Mouse (Mus musculus) intestine, postnatal 0 days (tissue): Measurements from ENCODE around the gene Nelfb. TPM values are rescaled to one million over a fixed set of nuclear protein-coding genes. Genes with fewer than 3 reads are reported as not detected.

Experiments used
- ATAC-seq: fragments of 200-750 bp; cut with Nextera tagmentation; 2 replicates; pipeline ENCODE4 v1.8.0; 2017; ENCODE audit warnings: mild to moderate bottlenecking, moderate TSS enrichment, moderate library complexity
- H3K27ac ChIP-seq: fragments of 300-500 bp; sonication (generic); 2 replicates; pipeline ENCODE4 v1.5.1; 2014; ENCODE audit warnings: mild to moderate bottlenecking, low read depth, low read length, moderate library complexity
- H3K27me3 ChIP-seq: fragments of 300-500 bp; sonication (generic); replicated peaks from 2 replicates; pipeline ENCODE4 v1.6.1; 2014; ENCODE audit warnings: low read length, mixed read lengths; ENCODE audit not compliant: control insufficient read depth, insufficient read depth
- H3K36me3 ChIP-seq: fragments of 300-500 bp; sonication (generic); 2 replicates; pipeline ENCODE4 v1.6.1; 2014; ENCODE audit warnings: mild to moderate bottlenecking, moderate library complexity; ENCODE audit not compliant: control insufficient read depth, insufficient read depth
- H3K4me1 ChIP-seq: fragments of 300-500 bp; sonication (generic); replicated peaks from 2 replicates; pipeline ENCODE4 v1.6.1; 2014; ENCODE audit warnings: antibody characterized with exemption, low read length, mixed read lengths; ENCODE audit not compliant: control insufficient read depth, insufficient read depth
- H3K4me2 ChIP-seq: fragments of 300-500 bp; sonication (generic); replicated peaks from 2 replicates; pipeline ENCODE4 v1.6.1; 2014; ENCODE audit warnings: low read depth, mild to moderate bottlenecking, moderate library complexity
- H3K4me3 ChIP-seq: fragments of 300-500 bp; sonication (generic); 2 replicates; pipeline ENCODE4 v1.5.1; 2014; ENCODE audit warnings: low read depth, low read length
- H3K9ac ChIP-seq: fragments of 300-500 bp; sonication (generic); 2 replicates; pipeline ENCODE4 v1.6.1; 2014; ENCODE audit warnings: mild to moderate bottlenecking, low read depth, low read length
- H3K9me3 ChIP-seq: fragments of 300-500 bp; sonication (generic); 2 replicates; pipeline ENCODE4 v1.6.1; 2016; ENCODE audit warnings: mixed run types; ENCODE audit not compliant: control insufficient read depth
- CTCF ChIP-seq: sonication (generic); IDR thresholded peaks from 2 replicates; pipeline ENCODE4 v1.5.1; 2016; ENCODE audit warnings: low read depth, mild to moderate bottlenecking, control low read depth, antibody characterized with exemption, moderate library complexity
- WGBS: fragments of 180-500 bp; shearing (Covaris S2); extraction: QIAGEN DNeasy Blood & Tissue Kit; methylation state at CpG from one replicate; pipeline ENCODE4 v1.1.7; 2014; 5-methylcytosine and 5-hydroxymethylcytosine counted together
- polyA plus RNA-seq: library from polyadenylated mRNA; unstranded; fragments of >200 nt; fragmentation: Nextera tagmentation; extraction: Ambion mirVana; gene quantifications from 2 replicates; pipeline ENCODE4 v1.2.1, GENCODE M21; 2015

Gene Nelfb
- polyA plus RNA-seq, 1 experiment from 2014 or later = 41.4 TPM

- H3K4me2 ChIP-seq = no peak overlapping the region
- H3K4me1 ChIP-seq = no peaks in the 10 kb centered on the region
- H3K36me3 ChIP-seq = peaks cover 12% of the 10 kb centered on the region; the same call in 1 of the 2 replicates
- H3K9me3 ChIP-seq = no peaks in the 10 kb centered on the region
- H3K4me3 ChIP-seq = no peak overlapping the region
- 55% methylated on average over 2 of the region's 2 CpGs for WGBS
- H3K27me3 ChIP-seq = no peaks in the 10 kb centered on the region
- H3K27ac ChIP-seq = no peak overlapping the region
- TF ChIP-seq CTCF = no peak
- H3K9ac ChIP-seq = no peak overlapping the region
- no peak for ATAC-seq
Observed at GRCm38 (mm10) chr2:25217666-25218065, 6.4 kb upstream of the Nelfb start.

GRCm38 (mm10) chr2:25214444-25214843 lies 3.2 kb upstream of the Nelfb start, which contains the start of gene Stpg3:
Gene Stpg3 (minus strand): TSS chr2:25214637.
- TF ChIP-seq CTCF = no peak
- Histone ChIP-seq H3K4me2 (no peak within 1 kb of the TSS), H3K27me3 (no peaks in the 10 kb centered on the region), H3K27ac (no peak within 1 kb of the TSS), H3K9ac (no peak within 1 kb of the TSS), H3K4me3 (no peak within 1 kb of the TSS), H3K9me3 (no peaks in the 10 kb centered on the region), H3K36me3 (no peaks in the 10 kb centered on the region), H3K4me1 (0 out of 2 replicates have a peak, but pooled peaks cover 7% of the 10 kb centered on the region)
- ATAC-seq = no peak
- WGBS = 28% methylated on average over 3 of the region's 3 CpGs

- WGBS = 69% methylated on average over 23 of the region's 23 CpGs
- no peak overlapping the region for H3K4me3 ChIP-seq
- H3K27me3 ChIP-seq = no peaks in the 10 kb centered on the region
- H3K36me3 ChIP-seq = peaks cover 6% of the 10 kb centered on the region; the same call in 1 of the 2 replicates
- no peaks in the 10 kb centered on the region for H3K9me3 ChIP-seq
- 0 out of 2 replicates have a peak, but pooled peaks cover 7% of the 10 kb centered on the region for H3K4me1 ChIP-seq
- H3K9ac ChIP-seq = no peak overlapping the region
- H3K4me2 ChIP-seq = no peak overlapping the region
- ATAC-seq = no peak
- no peak overlapping the region for H3K27ac ChIP-seq
- TF ChIP-seq CTCF = no peak
Observed at GRCm38 (mm10) chr2:25213266-25213865, 2.1 kb upstream of the Nelfb start.

- no peaks in the 10 kb centered on the region for H3K27me3 ChIP-seq
- peak; percentile 14; the same call in 1 of the 2 replicates for ATAC-seq
Observed at GRCm38 (mm10) chr2:25210686-25211085, 603 bp downstream of the Nelfb start.

GRCm38 (mm10) chr2:25207593-25207992 lies 3.7 kb downstream of the Nelfb start:
- Histone ChIP-seq H3K4me1 (0 out of 2 replicates have a peak, but pooled peaks cover 8% of the 10 kb centered on the region), H3K36me3 (peaks cover 60% of the 10 kb centered on the region), H3K4me2 (no peak overlapping the region), H3K4me3 (no peak overlapping the region), H3K9ac (no peak overlapping the region), H3K9me3 (no peaks in the 10 kb centered on the region), H3K27me3 (no peaks in the 10 kb centered on the region), H3K27ac (peak overlapping the region; percentile 35; the same call in 1 of the 2 replicates)
- 83% methylated on average over 1 of the region's 1 CpGs for WGBS
- no peak for ATAC-seq
- no peak for TF ChIP-seq CTCF

More at GRCm38 (mm10) chr2:25210686-25211085, 603 bp downstream of the Nelfb start:
- H3K9ac ChIP-seq = peak overlapping the region; percentile 85
- H3K4me1 ChIP-seq = 0 out of 2 replicates have a peak, but pooled peaks cover 8% of the 10 kb centered on the region
- peak overlapping the region; percentile 87 for H3K4me2 ChIP-seq
- no peak for TF ChIP-seq CTCF
- under 1% methylated on average over 24 of the region's 24 CpGs for WGBS
- H3K36me3 ChIP-seq = peaks cover 30% of the 10 kb centered on the region
- peak overlapping the region; percentile 87 for H3K27ac ChIP-seq
- peak overlapping the region; percentile 95 for H3K4me3 ChIP-seq
- H3K9me3 ChIP-seq = no peaks in the 10 kb centered on the region

GRCm38 (mm10) chr2:25203631-25204214 lies 7.6 kb downstream of the Nelfb start:
- peak; percentile 62 for TF ChIP-seq CTCF
- Histone ChIP-seq H3K4me2 (no peak overlapping the region), H3K36me3 (peaks cover 95% of the 10 kb centered on the region), H3K27ac (no peak overlapping the region), H3K27me3 (no peaks in the 10 kb centered on the region), H3K4me3 (no peak overlapping the region), H3K9ac (no peak overlapping the region), H3K4me1 (0 out of 2 replicates have a peak, but pooled peaks cover 2% of the 10 kb centered on the region), H3K9me3 (no peaks in the 10 kb centered on the region)
- no peak for ATAC-seq
- 52% methylated on average over 4 of the region's 4 CpGs for WGBS
